Mouse (Mus musculus): Measurements from ENCODE around the gene Olfr594. TPM values are rescaled to one million over a fixed set of nuclear protein-coding genes. Genes with fewer than 3 reads are reported as not detected.

The Olfr594 gene
- polyA plus RNA-seq, 1 experiment from 2014 or later: not detected

Small RNA genes within 50 kb of the gene (microRNA-seq; reads per million reads assigned to microRNA genes)
- gene Gm23550 (not detected), gene Gm25171 (not detected)

Other genes with a start within 250 kb of the Olfr594 start
- gene Olfr577, start 241.1 kb upstream of the Olfr594 start, polyA plus RNA-seq (2014; fragmentation: Nextera tagmentation; extraction: Ambion mirVana): not detected in 2 replicates
- gene Olfr578, start 227.7 kb upstream of the Olfr594 start, polyA plus RNA-seq (2014; fragmentation: Nextera tagmentation; extraction: Ambion mirVana): not detected in 2 replicates
- gene Olfr582, start 179.0 kb upstream of the Olfr594 start, polyA plus RNA-seq (2014; fragmentation: Nextera tagmentation; extraction: Ambion mirVana): not detected in 2 replicates
- gene Olfr583, start 165.7 kb upstream of the Olfr594 start, polyA plus RNA-seq (2014; fragmentation: Nextera tagmentation; extraction: Ambion mirVana): not detected in 2 replicates
- gene Olfr584, start 135.1 kb upstream of the Olfr594 start, polyA plus RNA-seq (2014; fragmentation: Nextera tagmentation; extraction: Ambion mirVana): not detected in 2 replicates
- gene Olfr585, start 119.3 kb upstream of the Olfr594 start, polyA plus RNA-seq (2014; fragmentation: Nextera tagmentation; extraction: Ambion mirVana): not detected in 2 replicates
- not detected in 2 replicates for gene Olfr586, start 91.4 kb upstream of the Olfr594 start, polyA plus RNA-seq (2014; fragmentation: Nextera tagmentation; extraction: Ambion mirVana)
- not detected in 2 replicates for gene Olfr588-ps1, start 76.1 kb upstream of the Olfr594 start, polyA plus RNA-seq (2014; fragmentation: Nextera tagmentation; extraction: Ambion mirVana)
- not detected in 2 replicates for gene Olfr589, start 60.6 kb upstream of the Olfr594 start, polyA plus RNA-seq (2014; fragmentation: Nextera tagmentation; extraction: Ambion mirVana)
- gene Olfr591, start 38.7 kb upstream of the Olfr594 start, polyA plus RNA-seq (2014; fragmentation: Nextera tagmentation; extraction: Ambion mirVana): not detected in 2 replicates
- gene Olfr592, start 32.2 kb upstream of the Olfr594 start, polyA plus RNA-seq (2014; fragmentation: Nextera tagmentation; extraction: Ambion mirVana): not detected in 2 replicates
- gene Olfr593, start 5.1 kb upstream of the Olfr594 start, polyA plus RNA-seq (2014; fragmentation: Nextera tagmentation; extraction: Ambion mirVana): not detected in 2 replicates
- gene Usp17ld, start 35.5 kb downstream of the Olfr594 start, polyA plus RNA-seq (2014; fragmentation: Nextera tagmentation; extraction: Ambion mirVana): not detected in 2 replicates
- not detected in 2 replicates for gene Olfr596, start 88.7 kb downstream of the Olfr594 start, polyA plus RNA-seq (2014; fragmentation: Nextera tagmentation; extraction: Ambion mirVana)
- not detected in 2 replicates for gene Olfr597, start 99.3 kb downstream of the Olfr594 start, polyA plus RNA-seq (2014; fragmentation: Nextera tagmentation; extraction: Ambion mirVana)
- gene Olfr598, start 106.6 kb downstream of the Olfr594 start, polyA plus RNA-seq (2014; fragmentation: Nextera tagmentation; extraction: Ambion mirVana): not detected in 2 replicates
- gene Olfr599, start 118.9 kb downstream of the Olfr594 start, polyA plus RNA-seq (2014; fragmentation: Nextera tagmentation; extraction: Ambion mirVana): not detected in 2 replicates
- gene Olfr600, start 132.7 kb downstream of the Olfr594 start, polyA plus RNA-seq (2014; fragmentation: Nextera tagmentation; extraction: Ambion mirVana): not detected in 2 replicates
- not detected in 2 replicates for gene Olfr601, start 145.7 kb downstream of the Olfr594 start, polyA plus RNA-seq (2014; fragmentation: Nextera tagmentation; extraction: Ambion mirVana)
- not detected in 2 replicates for gene Olfr603, start 169.2 kb downstream of the Olfr594 start, polyA plus RNA-seq (2014; fragmentation: Nextera tagmentation; extraction: Ambion mirVana)
- gene Usp17lc, start 198.1 kb downstream of the Olfr594 start, polyA plus RNA-seq (2014; fragmentation: Nextera tagmentation; extraction: Ambion mirVana): not detected in 2 replicates
- not detected in 2 replicates for gene Olfr605, start 228.4 kb downstream of the Olfr594 start, polyA plus RNA-seq (2014; fragmentation: Nextera tagmentation; extraction: Ambion mirVana)
- gene Olfr606, start 232.1 kb downstream of the Olfr594 start, polyA plus RNA-seq (2014; fragmentation: Nextera tagmentation; extraction: Ambion mirVana): not detected in 2 replicates
- 0.30 and 0.38 TPM in 2 replicates for gene Olfr607, start 247.2 kb downstream of the Olfr594 start, polyA plus RNA-seq (2014; fragmentation: Nextera tagmentation; extraction: Ambion mirVana)